Mouse (Mus musculus): ENCODE measurements around the gene Cfap44. TPM values are rescaled to one million over a fixed set of nuclear protein-coding genes. Genes with fewer than 3 reads are reported as not detected.

Gene Cfap44
- polyA plus RNA-seq, 1 experiment: not detected

DNA sequence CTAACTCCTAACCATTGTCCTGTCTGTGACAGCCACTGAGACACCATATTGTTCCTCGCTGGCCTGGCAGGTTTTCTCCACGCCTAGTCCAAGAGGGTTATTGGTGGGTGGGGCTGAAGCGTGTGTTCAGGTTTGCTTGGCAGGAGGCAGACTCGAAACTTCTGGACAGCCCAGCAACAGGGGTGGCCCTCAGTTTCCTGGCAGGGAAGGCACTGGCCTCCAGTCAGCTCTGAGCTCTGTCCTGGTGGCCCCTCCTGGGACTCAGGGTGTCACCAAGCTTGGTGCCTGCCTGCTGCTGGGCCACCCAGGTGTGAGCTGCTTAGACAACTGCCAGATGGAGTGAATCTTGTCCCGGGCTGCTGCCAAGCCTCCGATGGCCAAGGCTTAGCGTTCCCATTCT is 107.7 kb downstream of the Cfap44 start:
- TF ChIP-seq CTCF (IDR thresholded peaks at IDR 0.05; ENCODE audit: extremely low read depth, insufficient read depth, insufficient read length, insufficient replicate concordance): no peak
- no peak for TF ChIP-seq POLR2A (IDR thresholded peaks at IDR 0.05; ENCODE audit: low read depth, low read length)
- Histone ChIP-seq H3K4me1 (ENCODE audit: control insufficient read depth, insufficient read depth, insufficient read length) (no peaks in the 10 kb centered on the region), H3K27ac (ENCODE audit: insufficient read depth, low read length) (no peak overlapping the region), H3K36me3 (ENCODE audit: control insufficient read depth, insufficient read depth, low read length) (no peaks in the 10 kb centered on the region), H3K4me3 (ENCODE audit: extremely low read depth, insufficient read depth, insufficient read length) (no peak overlapping the region), H3K27me3 (ENCODE audit: control insufficient read depth, insufficient read depth, low read length) (no peaks in the 10 kb centered on the region)
- DNase-seq (ENCODE audit: low read depth in 1 of 2, low spot score in 2 of 2): no peak
- WGBS: 85% methylated on average over 7 of the region's 7 CpGs

DNA sequence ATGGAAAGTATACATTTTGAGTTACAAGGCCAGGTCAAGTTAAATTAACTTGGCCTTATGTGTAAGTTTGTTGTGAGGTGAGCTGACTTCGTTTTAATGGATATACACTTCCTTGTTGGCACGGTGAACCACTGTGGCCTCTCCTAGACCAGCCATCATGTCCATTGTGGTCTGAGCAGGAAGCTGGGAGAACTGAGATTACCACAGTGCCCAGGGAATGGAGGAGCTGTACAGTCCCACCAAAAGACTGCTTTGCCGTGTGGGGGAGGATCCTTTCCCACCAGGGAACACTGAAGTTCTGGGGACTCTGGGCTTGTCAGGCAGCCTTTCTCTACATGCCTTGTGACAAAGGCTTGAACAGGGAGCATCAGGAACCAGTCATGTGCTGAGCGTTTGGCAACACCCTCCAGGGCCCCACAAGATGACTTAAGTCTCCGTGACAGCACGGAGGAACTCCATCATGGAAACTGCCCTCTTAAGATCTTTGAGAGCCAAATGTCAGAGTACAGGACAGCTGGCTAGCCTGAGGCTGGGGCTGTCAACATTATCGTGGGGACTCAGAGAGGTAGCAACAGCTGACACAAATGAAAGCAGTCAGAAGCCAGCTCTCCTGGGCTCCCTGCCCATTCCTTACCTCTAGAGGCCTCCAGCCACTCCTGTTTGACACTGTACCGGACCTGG is 108.4 kb downstream of the Cfap44 start:
- no peak overlapping the region for H3K27ac ChIP-seq (ENCODE audit: insufficient read depth, low read length)
- no peak for DNase-seq (ENCODE audit: low read depth in 1 of 2, low spot score in 2 of 2)
- TF ChIP-seq CTCF (IDR thresholded peaks at IDR 0.05; ENCODE audit: extremely low read depth, insufficient read depth, insufficient read length, insufficient replicate concordance) (no peak), POLR2A (IDR thresholded peaks at IDR 0.05; ENCODE audit: low read depth, low read length) (no peak)
- no peak overlapping the region for H3K4me3 ChIP-seq (ENCODE audit: extremely low read depth, insufficient read depth, insufficient read length)
- H3K4me1 ChIP-seq (ENCODE audit: control insufficient read depth, insufficient read depth, insufficient read length): no peaks in the 10 kb centered on the region
- 33% methylated on average over 8 of the region's 8 CpGs for whole genome bisulfite sequencing
- H3K36me3 ChIP-seq (ENCODE audit: control insufficient read depth, insufficient read depth, low read length): no peaks in the 10 kb centered on the region
- no peaks in the 10 kb centered on the region for H3K27me3 ChIP-seq (ENCODE audit: control insufficient read depth, insufficient read depth, low read length)

DNA sequence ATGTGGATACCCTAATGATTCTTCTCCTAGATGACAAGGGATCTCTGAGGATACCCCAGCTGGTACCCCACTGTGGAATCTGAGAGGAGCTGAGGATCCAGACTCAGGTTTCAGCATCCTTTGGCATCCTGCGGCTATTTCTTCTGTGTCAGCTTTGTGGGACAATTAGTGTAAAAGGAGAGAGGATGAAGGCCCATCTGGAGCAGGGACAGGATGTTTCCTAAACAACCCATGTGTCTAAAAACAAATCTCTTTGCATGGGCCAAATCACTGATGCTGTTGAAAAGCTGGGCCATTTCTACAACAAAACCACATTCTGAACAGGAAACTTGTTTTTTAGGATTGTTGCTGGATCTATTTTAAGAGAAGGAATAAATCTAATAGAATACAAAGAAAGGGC is 110.6 kb downstream of the Cfap44 start:
- no peak for TF ChIP-seq POLR2A (IDR thresholded peaks at IDR 0.05; ENCODE audit: low read depth, low read length)
- H3K27me3 ChIP-seq (ENCODE audit: control insufficient read depth, insufficient read depth, low read length): no peaks in the 10 kb centered on the region
- H3K4me3 ChIP-seq (ENCODE audit: extremely low read depth, insufficient read depth, insufficient read length): no peak overlapping the region
- 89% methylated on average over 1 of the region's 1 CpGs for WGBS
- no peak overlapping the region for H3K27ac ChIP-seq (ENCODE audit: insufficient read depth, low read length)
- DNase-seq (ENCODE audit: low read depth in 1 of 2, low spot score in 2 of 2): no peak
- no peaks in the 10 kb centered on the region for H3K36me3 ChIP-seq (ENCODE audit: control insufficient read depth, insufficient read depth, low read length)
- no peaks in the 10 kb centered on the region for H3K4me1 ChIP-seq (ENCODE audit: control insufficient read depth, insufficient read depth, insufficient read length)

DNA sequence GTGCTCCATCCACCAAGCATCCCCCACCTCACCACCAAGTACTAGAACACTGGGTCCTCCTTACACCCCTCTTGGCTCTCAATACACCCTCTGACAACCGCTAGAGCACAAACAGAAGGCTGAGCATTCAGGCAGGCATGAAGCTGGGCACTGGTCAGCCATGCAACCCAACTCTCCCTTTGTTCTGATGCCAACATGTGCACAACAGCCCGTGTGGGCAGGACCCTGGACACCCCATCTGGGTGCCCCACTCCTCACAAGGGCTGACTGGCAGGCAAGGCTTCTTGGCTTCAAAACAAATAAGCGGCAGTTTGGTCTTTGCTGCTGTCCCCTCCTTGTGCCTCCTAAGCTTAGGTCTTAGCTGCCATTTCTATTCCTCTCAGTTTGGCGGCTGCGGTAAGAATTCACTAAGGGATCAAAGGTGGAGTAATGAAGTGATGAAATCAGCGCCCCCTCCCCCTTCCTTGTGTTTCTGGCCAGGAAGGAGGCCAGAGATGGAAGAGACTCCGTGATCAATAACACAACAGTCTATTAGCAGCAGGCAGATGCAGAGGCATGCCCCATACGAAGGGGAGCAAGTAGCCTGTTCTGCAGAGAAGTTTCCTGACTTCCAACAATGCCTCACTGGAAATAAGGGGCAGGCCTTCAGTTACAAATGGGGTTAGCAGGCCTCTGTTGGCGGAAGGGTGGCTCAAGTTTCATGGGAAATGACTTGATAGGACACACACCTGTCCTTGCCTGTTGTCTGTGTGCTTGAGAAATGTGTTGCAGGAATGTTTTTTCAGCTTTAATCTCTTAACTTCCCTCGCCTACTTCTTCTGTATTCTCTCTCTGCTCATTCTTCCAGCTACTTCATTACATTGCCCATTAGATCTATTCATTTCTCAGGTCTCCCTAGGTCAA is 112.7 kb downstream of the Cfap44 start:
- H3K36me3 ChIP-seq (ENCODE audit: control insufficient read depth, insufficient read depth, low read length): no peaks in the 10 kb centered on the region
- TF ChIP-seq POLR2A (IDR thresholded peaks at IDR 0.05; ENCODE audit: low read depth, low read length): no peak
- no peak for TF ChIP-seq CTCF (IDR thresholded peaks at IDR 0.05; ENCODE audit: extremely low read depth, insufficient read depth, insufficient read length, insufficient replicate concordance)
- H3K27ac ChIP-seq (ENCODE audit: insufficient read depth, low read length): no peak overlapping the region
- no peak for DNase-seq (ENCODE audit: low read depth in 1 of 2, low spot score in 2 of 2)
- H3K4me3 ChIP-seq (ENCODE audit: extremely low read depth, insufficient read depth, insufficient read length): no peak overlapping the region
- no peaks in the 10 kb centered on the region for H3K27me3 ChIP-seq (ENCODE audit: control insufficient read depth, insufficient read depth, low read length)
- 83% methylated on average over 10 of the region's 10 CpGs for WGBS
- no peaks in the 10 kb centered on the region for H3K4me1 ChIP-seq (ENCODE audit: control insufficient read depth, insufficient read depth, insufficient read length)

DNA sequence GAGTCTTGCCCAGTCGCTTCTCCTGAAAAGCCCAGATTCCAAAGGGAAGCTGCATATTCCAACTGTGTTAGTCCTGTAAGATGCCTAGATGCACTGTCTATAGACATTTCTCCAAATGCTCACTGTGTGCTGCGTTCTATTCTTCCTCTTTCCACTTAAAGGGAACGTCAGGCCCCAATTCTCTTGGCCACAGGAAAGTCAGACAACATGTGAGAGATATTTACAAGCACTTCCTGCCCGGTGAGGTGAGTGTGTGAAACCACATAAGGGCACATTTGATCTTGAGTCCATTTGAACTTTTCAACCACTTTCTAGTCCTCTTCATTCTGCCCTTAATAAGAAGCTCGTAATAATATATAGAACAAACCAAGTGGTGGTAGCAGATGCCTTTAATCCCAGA is 113.4 kb downstream of the Cfap44 start:
- no peak for TF ChIP-seq CTCF (IDR thresholded peaks at IDR 0.05; ENCODE audit: extremely low read depth, insufficient read depth, insufficient read length, insufficient replicate concordance)
- TF ChIP-seq POLR2A (IDR thresholded peaks at IDR 0.05; ENCODE audit: low read depth, low read length): no peak
- H3K36me3 ChIP-seq (ENCODE audit: control insufficient read depth, insufficient read depth, low read length): no peaks in the 10 kb centered on the region
- 19% methylated on average over 5 of the region's 5 CpGs for WGBS
- H3K4me1 ChIP-seq (ENCODE audit: control insufficient read depth, insufficient read depth, insufficient read length): no peaks in the 10 kb centered on the region
- H3K27me3 ChIP-seq (ENCODE audit: control insufficient read depth, insufficient read depth, low read length): no peaks in the 10 kb centered on the region
- no peak overlapping the region for H3K4me3 ChIP-seq (ENCODE audit: extremely low read depth, insufficient read depth, insufficient read length)
- no peak overlapping the region for H3K27ac ChIP-seq (ENCODE audit: insufficient read depth, low read length)
- no peak for DNase-seq (ENCODE audit: low read depth in 1 of 2, low spot score in 2 of 2)

DNA sequence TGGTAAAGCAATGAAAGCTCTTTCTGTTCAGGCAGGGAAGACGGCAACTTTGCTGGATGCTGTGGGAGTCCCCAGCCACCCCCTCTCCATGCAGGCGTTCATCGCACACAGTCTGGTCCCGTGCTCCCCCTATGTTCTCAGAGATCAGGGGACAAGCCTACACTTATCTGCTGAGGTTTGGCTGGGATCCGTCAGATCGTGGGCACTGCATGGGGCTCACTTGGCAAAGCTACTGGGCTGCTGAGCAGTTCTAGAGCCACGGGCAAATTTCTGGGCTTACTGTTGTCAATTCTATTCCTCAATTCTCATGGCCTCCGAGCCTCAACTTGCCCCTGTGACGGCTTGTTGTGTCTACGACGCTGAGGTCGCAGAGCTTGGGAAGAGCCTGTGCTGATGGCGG is 114.2 kb downstream of the Cfap44 start:
- Histone ChIP-seq H3K27ac (ENCODE audit: insufficient read depth, low read length) (no peak overlapping the region), H3K4me3 (ENCODE audit: extremely low read depth, insufficient read depth, insufficient read length) (no peak overlapping the region), H3K27me3 (ENCODE audit: control insufficient read depth, insufficient read depth, low read length) (no peaks in the 10 kb centered on the region), H3K4me1 (ENCODE audit: control insufficient read depth, insufficient read depth, insufficient read length) (no peaks in the 10 kb centered on the region), H3K36me3 (ENCODE audit: control insufficient read depth, insufficient read depth, low read length) (no peaks in the 10 kb centered on the region)
- no peak for TF ChIP-seq CTCF (IDR thresholded peaks at IDR 0.05; ENCODE audit: extremely low read depth, insufficient read depth, insufficient read length, insufficient replicate concordance)
- no peak for TF ChIP-seq POLR2A (IDR thresholded peaks at IDR 0.05; ENCODE audit: low read depth, low read length)
- DNase-seq (ENCODE audit: low read depth in 1 of 2, low spot score in 2 of 2): no peak
- WGBS: 83% methylated on average over 13 of the region's 13 CpGs
